Mouse (Mus musculus): ENCODE data around the gene Themis.

DNA sequence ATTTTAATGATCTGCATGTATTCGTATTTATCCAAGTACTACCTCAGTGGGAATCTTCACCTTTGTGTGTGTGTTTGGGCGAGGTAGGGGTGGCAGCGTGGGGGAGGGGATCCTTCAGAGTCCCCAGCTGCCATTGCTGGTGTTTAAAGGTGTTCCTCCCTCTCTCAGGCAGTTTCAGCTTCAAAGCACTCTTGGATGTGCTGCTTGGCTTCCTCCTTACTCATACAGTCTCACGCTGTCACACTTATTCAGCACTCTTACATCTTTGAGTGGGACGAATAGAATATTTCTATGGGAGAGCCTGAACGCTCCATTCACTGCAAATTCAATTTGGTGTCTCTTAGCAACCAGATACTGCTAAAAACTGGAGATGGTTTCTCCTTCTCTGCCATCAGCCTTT is 3.0 kb upstream of the Themis start:
- no peak for TF ChIP-seq CTCF (IDR thresholded peaks at IDR 0.05; ENCODE audit: borderline replicate concordance, insufficient read depth, low read depth, low read length)
- TF ChIP-seq POLR2A (IDR thresholded peaks at IDR 0.05; ENCODE audit: borderline replicate concordance, insufficient read depth, low read length): no peak
